Mouse (Mus musculus) forebrain, embryonic 12.5 days (tissue): ENCODE data around the gene Pls1. TPM values are rescaled to one million over a fixed set of nuclear protein-coding genes. Genes with fewer than 3 reads are reported as not detected.
A peak's percentile ranks its signal among the peaks of the same experiment; 100 is the strongest.

ENCODE experiments used
- ATAC-seq: fragments of 200-750 bp; cut with Nextera tagmentation; 2 replicates; pipeline ENCODE4 v1.8.0; 2017; ENCODE audit warnings: moderate TSS enrichment; ENCODE audit not compliant: low FRiP score
- H3K27ac ChIP-seq: fragments of 300-500 bp; sonication (generic); 2 replicates; pipeline ENCODE4 v1.5.1; 2016; ENCODE audit warnings: mild to moderate bottlenecking
- H3K27me3 ChIP-seq: fragments of 300-500 bp; sonication (generic); 2 replicates; pipeline ENCODE4 v1.6.1; 2016; ENCODE audit warnings: mild to moderate bottlenecking
- H3K36me3 ChIP-seq: fragments of 300-500 bp; sonication (generic); replicated peaks from 2 replicates; pipeline ENCODE4 v1.6.1; 2016; ENCODE audit warnings: mild to moderate bottlenecking
- H3K4me1 ChIP-seq: fragments of 300-500 bp; sonication (generic); 2 replicates; pipeline ENCODE4 v1.6.1; 2016
- H3K4me2 ChIP-seq: fragments of 300-500 bp; sonication (generic); 2 replicates; pipeline ENCODE4 v1.6.1; 2016; ENCODE audit warnings: mild to moderate bottlenecking, moderate library complexity
- H3K4me3 ChIP-seq: fragments of 300-500 bp; sonication (generic); replicated peaks from 2 replicates; pipeline ENCODE4 v1.5.1; 2016; ENCODE audit warnings: mild to moderate bottlenecking
- H3K9ac ChIP-seq: fragments of 300-500 bp; sonication (generic); 2 replicates; pipeline ENCODE4 v1.6.1; 2016; ENCODE audit warnings: mild to moderate bottlenecking
- H3K9me3 ChIP-seq: fragments of 300-500 bp; sonication (generic); 2 replicates; pipeline ENCODE4 v1.6.1; 2016
- WGBS: fragments of 180-500 bp; shearing (Covaris S2); methylation state at CpG from one replicate; pipeline ENCODE4 v1.1.7; 2016; 5-methylcytosine and 5-hydroxymethylcytosine counted together
- polyA plus RNA-seq: library from polyadenylated mRNA; unstranded; fragments of >200 nt; fragmentation: Nextera tagmentation; extraction: Ambion mirVana; gene quantifications from 2 replicates; pipeline ENCODE4 v1.2.1, GENCODE M21; 2016

Gene Pls1
- polyA plus RNA-seq, 1 experiment from 2014 or later, result 5.1 TPM

- Histone ChIP-seq H3K9ac (peak overlapping the region; percentile 87), H3K27me3 (peaks cover 9% of the 10 kb centered on the region; the same call in 1 of the 2 replicates), H3K9me3 (no peaks in the 10 kb centered on the region), H3K4me2 (peak overlapping the region; percentile 64), H3K36me3 (no peaks in the 10 kb centered on the region), H3K27ac (no peak overlapping the region), H3K4me3 (peak overlapping the region; percentile 95), H3K4me1 (peaks cover 4% of the 10 kb centered on the region; the same call in 1 of the 2 replicates)
- WGBS, result 2% methylated on average over 23 of the region's 34 CpGs
- peak; percentile 74 for ATAC-seq
Observed at GRCm38 (mm10) chr9:95749461-95749928, 95.6 kb downstream of the Pls1 start.

- Histone ChIP-seq H3K27me3 (peaks cover 9% of the 10 kb centered on the region; the same call in 1 of the 2 replicates), H3K9ac (no peak overlapping the region), H3K36me3 (no peaks in the 10 kb centered on the region), H3K4me1 (peaks cover 4% of the 10 kb centered on the region; the same call in 1 of the 2 replicates), H3K4me2 (no peak overlapping the region), H3K4me3 (no peak overlapping the region), H3K9me3 (no peaks in the 10 kb centered on the region), H3K27ac (no peak overlapping the region)
- no peak for ATAC-seq
- WGBS, result 87% methylated on average over 5 of the region's 5 CpGs
Observed at GRCm38 (mm10) chr9:95747298-95747697, 97.8 kb downstream of the Pls1 start.

- H3K9me3 ChIP-seq, result no peaks in the 10 kb centered on the region
- ATAC-seq, result no peak
Observed at GRCm38 (mm10) chr9:95744845-95745613, 100.1 kb downstream of the Pls1 start.

GRCm38 (mm10) chr9:95736238-95736637, 108.9 kb downstream of the Pls1 start:
- Histone ChIP-seq H3K27ac (no peak overlapping the region), H3K4me2 (no peak overlapping the region)
- ATAC-seq, result no peak

More at GRCm38 (mm10) chr9:95744845-95745613, 100.1 kb downstream of the Pls1 start:
- H3K36me3 ChIP-seq, result no peaks in the 10 kb centered on the region
- peaks cover 4% of the 10 kb centered on the region; the same call in 1 of the 2 replicates for H3K4me1 ChIP-seq
- WGBS, result 77% methylated on average over 7 of the region's 7 CpGs
- H3K27me3 ChIP-seq, result no peaks in the 10 kb centered on the region; the same call in 1 of the 2 replicates
- no peak overlapping the region for H3K4me3 ChIP-seq
- no peak overlapping the region for H3K4me2 ChIP-seq
- no peak overlapping the region for H3K9ac ChIP-seq
- H3K27ac ChIP-seq, result no peak overlapping the region

GRCm38 (mm10) chr9:95712574-95712973, 132.5 kb downstream of the Pls1 start:
- Histone ChIP-seq H3K9ac (no peak overlapping the region), H3K27ac (no peak overlapping the region), H3K4me1 (no peaks in the 10 kb centered on the region), H3K27me3 (no peaks in the 10 kb centered on the region), H3K36me3 (peaks cover 4% of the 10 kb centered on the region; the same call in 1 of the 2 replicates), H3K9me3 (no peaks in the 10 kb centered on the region), H3K4me2 (no peak overlapping the region), H3K4me3 (no peak overlapping the region)
- 26% methylated on average over 8 of the region's 8 CpGs for WGBS
- no peak for ATAC-seq

More at GRCm38 (mm10) chr9:95736238-95736637, 108.9 kb downstream of the Pls1 start:
- no peaks in the 10 kb centered on the region for H3K27me3 ChIP-seq
- no peaks in the 10 kb centered on the region for H3K4me1 ChIP-seq
- H3K9me3 ChIP-seq, result no peaks in the 10 kb centered on the region
- peaks cover 3% of the 10 kb centered on the region for H3K36me3 ChIP-seq
- H3K9ac ChIP-seq, result no peak overlapping the region
- no peak overlapping the region for H3K4me3 ChIP-seq

GRCm38 (mm10) chr9:95708943-95709342, 136.2 kb downstream of the Pls1 start:
- peaks cover 4% of the 10 kb centered on the region; the same call in 1 of the 2 replicates for H3K36me3 ChIP-seq
- no peak for ATAC-seq

GRCm38 (mm10) chr9:95705371-95705770, 139.7 kb downstream of the Pls1 start:
- WGBS, result 89% methylated on average over 5 of the region's 5 CpGs
- H3K9me3 ChIP-seq, result no peaks in the 10 kb centered on the region

More at GRCm38 (mm10) chr9:95708943-95709342, 136.2 kb downstream of the Pls1 start:
- Histone ChIP-seq H3K4me1 (no peaks in the 10 kb centered on the region), H3K4me2 (no peak overlapping the region), H3K27me3 (no peaks in the 10 kb centered on the region), H3K9ac (no peak overlapping the region), H3K9me3 (no peaks in the 10 kb centered on the region), H3K27ac (no peak overlapping the region), H3K4me3 (no peak overlapping the region)

GRCm38 (mm10) chr9:95704078-95704477, 141.0 kb downstream of the Pls1 start:
- no peak for ATAC-seq
- Histone ChIP-seq H3K36me3 (peaks cover 2% of the 10 kb centered on the region; the same call in 1 of the 2 replicates), H3K4me2 (no peak overlapping the region), H3K4me3 (no peak overlapping the region), H3K4me1 (no peaks in the 10 kb centered on the region), H3K9me3 (no peaks in the 10 kb centered on the region), H3K9ac (no peak overlapping the region), H3K27ac (no peak overlapping the region), H3K27me3 (no peaks in the 10 kb centered on the region)
- WGBS, result 87% methylated on average over 3 of the region's 3 CpGs

More at GRCm38 (mm10) chr9:95705371-95705770, 139.7 kb downstream of the Pls1 start:
- Histone ChIP-seq H3K27ac (no peak overlapping the region), H3K36me3 (peaks cover 4% of the 10 kb centered on the region; the same call in 1 of the 2 replicates), H3K27me3 (no peaks in the 10 kb centered on the region), H3K4me1 (no peaks in the 10 kb centered on the region), H3K4me3 (no peak overlapping the region), H3K4me2 (no peak overlapping the region), H3K9ac (no peak overlapping the region)
- ATAC-seq, result no peak

Other genes starting within 250 kb of the Pls1 start
- 2.6 and 3.4 TPM in 2 replicates for gene Pcolce2, start 207.7 kb downstream of the Pls1 start, polyA plus RNA-seq
- gene Trpc1, start 94.9 kb downstream of the Pls1 start, polyA plus RNA-seq, result 4.7 and 4.8 TPM in 2 replicates
- gene Atr, start 12.3 kb upstream of the Pls1 start, polyA plus RNA-seq, result 25.3 and 26.6 TPM in 2 replicates
- 22.0 and 26.8 TPM in 2 replicates for gene Xrn1, start 109.4 kb upstream of the Pls1 start, polyA plus RNA-seq